Mouse (Mus musculus): ENCODE results near the gene Dbx2.

DNA sequence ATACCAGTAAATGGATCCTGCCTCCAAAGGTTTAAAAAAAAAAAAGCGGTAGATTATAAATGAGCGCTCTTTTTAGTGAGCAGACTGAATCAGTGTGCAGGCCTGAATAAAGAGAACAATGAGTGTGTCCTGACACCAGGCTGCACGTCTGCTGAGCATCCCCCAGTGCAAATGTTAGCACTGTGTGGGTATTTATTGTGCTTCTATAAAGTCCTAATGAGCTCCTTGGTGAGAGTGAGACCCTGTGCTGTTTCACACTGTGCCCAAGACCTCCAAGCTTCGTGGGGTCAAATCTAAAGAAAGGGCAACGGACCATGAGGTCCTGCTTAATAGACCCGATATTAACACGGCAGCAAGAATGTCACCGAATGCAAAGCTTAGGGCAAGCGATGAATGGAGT, 46.4 kb upstream of the Dbx2 start:
- TF ChIP-seq EP300 (IDR thresholded peaks at IDR 0.05) (no peak), CTCF (IDR thresholded peaks at IDR 0.05) (no peak)

Data from lung, postnatal 0 days (tissue).